Mouse (Mus musculus): ENCODE results near the gene Dpp6. TPM values are rescaled to one million over a fixed set of nuclear protein-coding genes. Genes with fewer than 3 reads are reported as not detected.

Dpp6 gene
- polyA plus RNA-seq, 2 experiments = 2.4 to 5.0 TPM

DNA sequence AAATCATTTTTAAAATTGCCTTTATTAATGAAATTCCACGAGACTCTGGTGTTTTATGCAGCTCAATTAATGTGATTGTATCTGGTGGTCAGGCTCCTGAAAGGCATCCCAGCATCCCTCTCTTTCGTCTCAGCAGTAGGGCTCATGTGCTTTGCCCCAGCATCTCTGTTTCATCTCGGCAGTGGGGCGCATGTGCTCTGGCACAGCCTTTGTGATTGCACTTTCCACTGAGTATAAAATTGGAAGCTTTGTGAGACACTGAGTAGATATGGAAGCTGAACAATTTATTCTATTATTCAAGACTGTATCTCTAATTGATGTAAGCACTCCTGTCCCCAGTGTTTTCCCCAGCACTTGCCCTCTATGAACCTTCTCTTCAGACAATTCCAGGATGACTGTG lies 37.7 kb downstream of the Dpp6 start:
- ATAC-seq (ENCODE audit: low FRiP score, low read depth) = no peak
- TF ChIP-seq POLR2A (IDR thresholded peaks at IDR 0.05; ENCODE audit: borderline replicate concordance, extremely low read depth, insufficient read depth, insufficient read length) = no peak
- no peak overlapping the region for H3K9ac ChIP-seq (ENCODE audit: low read depth, low read length, severe bottlenecking)
- H3K27ac ChIP-seq (replicated peaks; ENCODE audit: low read depth, low read length) = no peak overlapping the region
- no peaks in the 10 kb centered on the region for H3K36me3 ChIP-seq (ENCODE audit: control insufficient read depth, insufficient read depth, low read length)
- WGBS = 70% methylated on average over 4 of the region's 4 CpGs
- no peaks in the 10 kb centered on the region for H3K4me1 ChIP-seq (ENCODE audit: control insufficient read depth, insufficient read depth, low read length)
- no peak for DNase-seq (ENCODE audit: low spot score)
- no peaks in the 10 kb centered on the region for H3K9me3 ChIP-seq (ENCODE audit: control insufficient read depth, low read length)
- H3K4me2 ChIP-seq (replicated peaks; ENCODE audit: low read depth, low read length, severe bottlenecking) = no peak overlapping the region
- no peaks in the 10 kb centered on the region for H3K27me3 ChIP-seq (ENCODE audit: control insufficient read depth, insufficient read depth, low read length)
- H3K4me3 ChIP-seq (replicated peaks; ENCODE audit: low read length) = no peak overlapping the region

DNA sequence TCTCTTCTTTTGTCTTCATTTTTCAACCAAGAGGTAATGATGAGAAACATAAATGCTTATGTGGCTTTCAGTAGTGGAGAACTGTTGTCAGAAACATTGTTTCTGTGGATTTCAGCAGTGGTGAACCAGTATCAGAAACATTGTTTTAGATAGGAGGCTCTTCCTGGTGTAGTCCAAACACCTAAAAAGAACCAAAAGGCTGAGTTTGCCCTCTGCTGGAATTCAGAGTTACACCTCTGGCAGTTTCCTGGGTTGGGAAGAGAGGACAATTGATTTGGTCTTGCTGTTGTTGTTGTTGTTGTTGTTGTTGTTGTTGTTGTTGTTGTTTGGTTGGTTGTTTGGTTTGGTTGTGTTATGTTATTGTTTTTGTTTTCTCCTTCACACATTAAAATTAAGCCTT lies 58.4 kb downstream of the Dpp6 start:
- DNase-seq (ENCODE audit: low spot score) = peak; percentile 2
- Histone ChIP-seq H3K27ac (replicated peaks; ENCODE audit: low read depth, low read length) (no peak overlapping the region), H3K27me3 (ENCODE audit: control insufficient read depth, insufficient read depth, low read length) (no peaks in the 10 kb centered on the region), H3K9me3 (ENCODE audit: control insufficient read depth, low read length) (no peaks in the 10 kb centered on the region), H3K4me1 (ENCODE audit: control insufficient read depth, insufficient read depth, low read length) (no peaks in the 10 kb centered on the region), H3K9ac (ENCODE audit: low read depth, low read length, severe bottlenecking) (no peak overlapping the region), H3K36me3 (ENCODE audit: control insufficient read depth, insufficient read depth, low read length) (no peaks in the 10 kb centered on the region), H3K4me3 (replicated peaks; ENCODE audit: low read length) (no peak overlapping the region), H3K4me2 (replicated peaks; ENCODE audit: low read depth, low read length, severe bottlenecking) (no peak overlapping the region)
- no peak for TF ChIP-seq POLR2A (IDR thresholded peaks at IDR 0.05; ENCODE audit: borderline replicate concordance, extremely low read depth, insufficient read depth, insufficient read length)
- no peak for ATAC-seq (ENCODE audit: low FRiP score, low read depth)

DNA sequence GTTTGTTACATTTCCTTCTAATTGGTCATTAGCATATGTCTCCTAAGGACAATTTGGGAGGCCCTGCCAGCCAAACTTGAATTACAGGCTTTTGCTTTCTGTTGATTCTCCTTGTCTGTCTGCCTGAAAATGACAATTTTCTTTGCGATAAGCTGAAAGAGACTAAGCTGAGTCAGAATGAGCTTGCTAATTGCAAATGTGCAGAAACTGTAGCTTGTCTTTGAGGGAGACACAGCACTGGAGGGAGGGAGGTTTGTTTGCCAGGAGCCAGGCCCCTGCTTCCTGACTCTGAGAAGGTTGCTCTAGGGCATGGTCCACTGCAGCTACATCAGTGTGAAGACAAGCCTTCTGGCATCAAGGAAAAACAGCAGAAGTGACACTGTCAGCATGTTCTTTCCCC lies 70.5 kb downstream of the Dpp6 start:
- no peak for DNase-seq (ENCODE audit: low spot score)
- Histone ChIP-seq H3K36me3 (ENCODE audit: control insufficient read depth, insufficient read depth, low read length) (no peaks in the 10 kb centered on the region), H3K9me3 (ENCODE audit: control insufficient read depth, low read length) (no peaks in the 10 kb centered on the region), H3K4me2 (replicated peaks; ENCODE audit: low read depth, low read length, severe bottlenecking) (no peak overlapping the region), H3K9ac (ENCODE audit: low read depth, low read length, severe bottlenecking) (no peak overlapping the region), H3K27ac (replicated peaks; ENCODE audit: low read depth, low read length) (no peak overlapping the region), H3K27me3 (ENCODE audit: control insufficient read depth, insufficient read depth, low read length) (no peaks in the 10 kb centered on the region), H3K4me1 (ENCODE audit: control insufficient read depth, insufficient read depth, low read length) (no peaks in the 10 kb centered on the region), H3K4me3 (replicated peaks; ENCODE audit: low read length) (no peak overlapping the region)
- no peak for TF ChIP-seq POLR2A (IDR thresholded peaks at IDR 0.05; ENCODE audit: borderline replicate concordance, extremely low read depth, insufficient read depth, insufficient read length)
- 83% methylated on average over 1 of the region's 1 CpGs for WGBS
- ATAC-seq (ENCODE audit: low FRiP score, low read depth) = no peak

DNA sequence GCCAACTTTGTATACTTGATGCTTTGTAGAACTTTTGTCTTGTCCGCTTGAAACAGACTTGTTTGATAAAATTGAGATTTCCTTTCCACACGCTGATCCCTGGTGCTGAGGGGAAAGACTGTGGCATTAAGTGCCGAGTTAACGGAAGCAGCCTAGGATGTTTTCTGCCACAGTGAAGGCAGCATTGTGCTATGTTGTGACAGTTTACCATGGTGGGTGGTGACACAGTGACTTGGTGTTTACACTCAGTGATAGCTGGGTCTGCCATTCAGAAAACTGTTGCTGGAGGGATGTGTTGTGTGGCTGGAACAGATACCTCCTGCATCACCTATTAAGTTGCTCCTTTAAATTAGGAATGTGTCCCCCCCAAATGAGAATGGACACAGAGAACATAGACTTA lies 71.1 kb downstream of the Dpp6 start:
- 92% methylated on average over 4 of the region's 4 CpGs for WGBS
- no peak overlapping the region for H3K4me2 ChIP-seq (replicated peaks; ENCODE audit: low read depth, low read length, severe bottlenecking)
- no peak for TF ChIP-seq POLR2A (IDR thresholded peaks at IDR 0.05; ENCODE audit: borderline replicate concordance, extremely low read depth, insufficient read depth, insufficient read length)
- H3K9me3 ChIP-seq (ENCODE audit: control insufficient read depth, low read length) = no peaks in the 10 kb centered on the region
- no peaks in the 10 kb centered on the region for H3K27me3 ChIP-seq (ENCODE audit: control insufficient read depth, insufficient read depth, low read length)
- ATAC-seq (ENCODE audit: low FRiP score, low read depth) (no peak), DNase-seq (ENCODE audit: low spot score) (no peak)
- H3K27ac ChIP-seq (replicated peaks; ENCODE audit: low read depth, low read length) = no peak overlapping the region
- H3K4me1 ChIP-seq (ENCODE audit: control insufficient read depth, insufficient read depth, low read length) = no peaks in the 10 kb centered on the region
- H3K9ac ChIP-seq (ENCODE audit: low read depth, low read length, severe bottlenecking) = no peak overlapping the region
- H3K36me3 ChIP-seq (ENCODE audit: control insufficient read depth, insufficient read depth, low read length) = no peaks in the 10 kb centered on the region
- no peak overlapping the region for H3K4me3 ChIP-seq (replicated peaks; ENCODE audit: low read length)

DNA sequence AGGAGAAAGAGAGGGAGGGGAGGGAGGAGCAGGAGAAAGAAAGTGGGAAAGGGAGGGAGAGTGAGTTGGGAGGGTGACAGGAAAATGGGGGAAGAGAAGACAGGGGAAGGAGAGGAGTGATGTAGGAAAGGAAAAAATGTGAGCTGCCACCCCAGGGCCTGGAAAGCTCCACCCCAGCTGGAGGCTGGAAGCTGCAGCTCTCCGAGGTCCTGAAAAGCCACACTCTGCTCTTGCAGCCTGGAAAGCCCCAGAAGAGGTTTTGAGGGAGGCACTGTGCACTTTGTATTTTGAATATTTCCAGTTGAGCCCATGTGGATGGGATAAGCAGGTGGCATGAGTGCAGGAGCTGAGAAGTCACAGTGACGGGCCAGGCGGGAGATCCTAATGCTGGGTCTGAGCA lies 77.3 kb downstream of the Dpp6 start:
- no peak overlapping the region for H3K4me2 ChIP-seq (replicated peaks; ENCODE audit: low read depth, low read length, severe bottlenecking)
- H3K27ac ChIP-seq (replicated peaks; ENCODE audit: low read depth, low read length) = no peak overlapping the region
- no peaks in the 10 kb centered on the region for H3K9me3 ChIP-seq (ENCODE audit: control insufficient read depth, low read length)
- H3K27me3 ChIP-seq (ENCODE audit: control insufficient read depth, insufficient read depth, low read length) = no peaks in the 10 kb centered on the region
- no peak overlapping the region for H3K9ac ChIP-seq (ENCODE audit: low read depth, low read length, severe bottlenecking)
- no peaks in the 10 kb centered on the region for H3K36me3 ChIP-seq (ENCODE audit: control insufficient read depth, insufficient read depth, low read length)
- no peak overlapping the region for H3K4me3 ChIP-seq (replicated peaks; ENCODE audit: low read length)
- no peak for TF ChIP-seq POLR2A (IDR thresholded peaks at IDR 0.05; ENCODE audit: borderline replicate concordance, extremely low read depth, insufficient read depth, insufficient read length)
- ATAC-seq (ENCODE audit: low FRiP score, low read depth) (no peak; the same call in 1 of the 2 replicates), DNase-seq (ENCODE audit: low spot score) (peak; percentile 42)
- no peaks in the 10 kb centered on the region for H3K4me1 ChIP-seq (ENCODE audit: control insufficient read depth, insufficient read depth, low read length)
- 21% methylated on average over 3 of the region's 3 CpGs for WGBS

DNA sequence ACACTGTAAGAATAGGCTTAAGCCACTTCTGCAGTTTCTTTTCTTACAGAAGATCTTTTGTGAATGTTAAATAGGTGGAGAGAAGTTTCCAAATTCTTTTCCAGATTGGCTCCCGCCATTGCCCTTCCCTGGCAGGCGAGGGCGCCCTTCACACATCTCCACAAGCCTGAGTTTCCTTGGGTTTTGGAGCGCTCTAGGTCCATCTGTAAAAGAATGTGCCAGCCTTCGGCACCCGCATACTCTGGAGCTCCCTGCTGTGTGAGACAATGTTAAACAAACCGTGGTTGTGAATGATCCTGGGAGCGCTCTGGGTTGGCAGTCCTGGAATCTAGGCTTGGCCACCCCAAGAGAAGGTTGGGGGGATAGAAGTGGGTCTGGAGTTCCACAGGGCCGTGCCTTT lies 86.8 kb downstream of the Dpp6 start:
- Histone ChIP-seq H3K27ac (replicated peaks; ENCODE audit: low read depth, low read length) (no peak overlapping the region), H3K4me1 (ENCODE audit: control insufficient read depth, insufficient read depth, low read length) (no peaks in the 10 kb centered on the region), H3K9ac (ENCODE audit: low read depth, low read length, severe bottlenecking) (no peak overlapping the region), H3K4me3 (replicated peaks; ENCODE audit: low read length) (no peak overlapping the region), H3K36me3 (ENCODE audit: control insufficient read depth, insufficient read depth, low read length) (no peaks in the 10 kb centered on the region), H3K4me2 (replicated peaks; ENCODE audit: low read depth, low read length, severe bottlenecking) (peak overlapping the region; percentile 56; the same call in 1 of the 2 replicates), H3K27me3 (ENCODE audit: control insufficient read depth, insufficient read depth, low read length) (peaks cover 10% of the 10 kb centered on the region; the same call in 1 of the 2 replicates), H3K9me3 (ENCODE audit: control insufficient read depth, low read length) (no peaks in the 10 kb centered on the region)
- no peak for TF ChIP-seq POLR2A (IDR thresholded peaks at IDR 0.05; ENCODE audit: borderline replicate concordance, extremely low read depth, insufficient read depth, insufficient read length)
- 3% methylated on average over 9 of the region's 9 CpGs for WGBS
- DNase-seq (ENCODE audit: low spot score) = no peak
- 0 out of 2 replicates have a peak, but pooled peaks have one; percentile 9 for ATAC-seq (ENCODE audit: low FRiP score, low read depth)

Measured in limb, embryonic 14.5 days (tissue).